Mouse (Mus musculus) liver, embryonic 12.5 days (tissue): ENCODE results near the gene Birc3. TPM values are rescaled to one million over a fixed set of nuclear protein-coding genes. Genes with fewer than 3 reads are reported as not detected.
A peak's percentile ranks its signal among the peaks of the same experiment; 100 is the strongest.

ENCODE experiments used
- ATAC-seq: fragments of 200-750 bp; cut with Nextera tagmentation; 2 replicates; pipeline ENCODE4 v1.8.0; 2017; ENCODE audit warnings: moderate number of reproducible peaks, mild to moderate bottlenecking, moderate library complexity
- H3K27ac ChIP-seq: fragments of 300-500 bp; sonication (generic); 2 replicates; pipeline ENCODE4 v1.5.1; 2016; ENCODE audit warnings: mild to moderate bottlenecking
- H3K27me3 ChIP-seq: fragments of 300-500 bp; sonication (generic); replicated peaks from 2 replicates; pipeline ENCODE4 v1.6.1; 2016; ENCODE audit warnings: mild to moderate bottlenecking, moderate library complexity
- H3K36me3 ChIP-seq: fragments of 300-500 bp; sonication (generic); 2 replicates; pipeline ENCODE4 v1.6.1; 2016; ENCODE audit warnings: mild to moderate bottlenecking, moderate library complexity
- H3K4me1 ChIP-seq: fragments of 300-500 bp; sonication (generic); 2 replicates; pipeline ENCODE4 v1.6.1; 2016
- H3K4me2 ChIP-seq: fragments of 300-500 bp; sonication (generic); 2 replicates; pipeline ENCODE4 v1.6.1; 2016; ENCODE audit warnings: mild to moderate bottlenecking, moderate library complexity
- H3K4me3 ChIP-seq: fragments of 300-500 bp; sonication (generic); 2 replicates; pipeline ENCODE4 v1.5.1; 2016; ENCODE audit warnings: mild to moderate bottlenecking, moderate library complexity
- H3K9ac ChIP-seq: fragments of 300-500 bp; sonication (generic); 2 replicates; pipeline ENCODE4 v1.6.1; 2016; ENCODE audit warnings: mild to moderate bottlenecking, moderate library complexity
- H3K9me3 ChIP-seq: fragments of 300-500 bp; sonication (generic); replicated peaks from 2 replicates; pipeline ENCODE4 v1.6.1; 2016; ENCODE audit warnings: mild to moderate bottlenecking, moderate library complexity
- WGBS: fragments of 180-500 bp; shearing (Covaris S2); methylation state at CpG from one replicate; pipeline ENCODE4 v1.1.7; 2016; ENCODE audit not compliant: insufficient replicate concordance; 5-methylcytosine and 5-hydroxymethylcytosine counted together
- polyA plus RNA-seq: library from polyadenylated mRNA; unstranded; fragments of >200 nt; fragmentation: Nextera tagmentation; extraction: Ambion mirVana; gene quantifications from 2 replicates; pipeline ENCODE4 v1.2.1, GENCODE M21; 2016

Birc3 gene
- polyA plus RNA-seq, 1 experiment from 2014 or later: 6.7 TPM

- WGBS: under 1% methylated on average over 68 of the region's 68 CpGs
- peak; percentile 98 for ATAC-seq
Observed at GRCm38 (mm10) chr9:7836905-7837805, 35.8 kb downstream of the Birc3 start, which contains the start of gene Birc2. Gene Birc2, minus strand, starts transcription at chr9:7837064.

GRCm38 (mm10) chr9:7836331-7836730 is 36.7 kb downstream of the Birc3 start:
- Histone ChIP-seq H3K4me1 (peaks cover 38% of the 10 kb centered on the region), H3K9me3 (no peaks in the 10 kb centered on the region), H3K36me3 (peaks cover 26% of the 10 kb centered on the region), H3K4me2 (peak overlapping the region; percentile 86), H3K27me3 (no peaks in the 10 kb centered on the region), H3K9ac (peak overlapping the region; percentile 90), H3K27ac (peak overlapping the region; percentile 99), H3K4me3 (peak overlapping the region; percentile 76)
- WGBS: under 1% methylated on average over 16 of the region's 16 CpGs
- peak; percentile 27 for ATAC-seq

More at GRCm38 (mm10) chr9:7836905-7837805, 35.8 kb downstream of the Birc3 start, which contains the start of gene Birc2:
- Histone ChIP-seq H3K27me3 (no peaks in the 10 kb centered on the region), H3K9me3 (no peaks in the 10 kb centered on the region), H3K27ac (peak within 1 kb of the TSS; percentile 99), H3K4me2 (peak within 1 kb of the TSS; percentile 86), H3K4me3 (peak within 1 kb of the TSS; percentile 76), H3K36me3 (peaks cover 25% of the 10 kb centered on the region), H3K9ac (peak within 1 kb of the TSS; percentile 90), H3K4me1 (peaks cover 31% of the 10 kb centered on the region)

GRCm38 (mm10) chr9:7835302-7835701 is 37.7 kb downstream of the Birc3 start:
- peaks cover 44% of the 10 kb centered on the region for H3K4me1 ChIP-seq

GRCm38 (mm10) chr9:7833421-7833820 is 39.6 kb downstream of the Birc3 start:
- H3K9me3 ChIP-seq: no peaks in the 10 kb centered on the region
- no peak for ATAC-seq
- no peak overlapping the region; the same call in 1 of the 2 replicates for H3K9ac ChIP-seq
- peaks cover 62% of the 10 kb centered on the region for H3K4me1 ChIP-seq
- WGBS: 82% methylated on average over 6 of the region's 6 CpGs
- no peak overlapping the region for H3K4me3 ChIP-seq
- H3K27me3 ChIP-seq: no peaks in the 10 kb centered on the region
- H3K27ac ChIP-seq: no peak overlapping the region
- peaks cover 26% of the 10 kb centered on the region for H3K36me3 ChIP-seq
- H3K4me2 ChIP-seq: peak overlapping the region; percentile 31

More at GRCm38 (mm10) chr9:7835302-7835701, 37.7 kb downstream of the Birc3 start:
- Histone ChIP-seq H3K36me3 (peaks cover 26% of the 10 kb centered on the region), H3K4me3 (peak overlapping the region; percentile 76), H3K4me2 (peak overlapping the region; percentile 86), H3K9ac (no peak overlapping the region), H3K27ac (no peak overlapping the region), H3K9me3 (no peaks in the 10 kb centered on the region), H3K27me3 (no peaks in the 10 kb centered on the region)
- ATAC-seq: no peak
- WGBS: 72% methylated on average over 1 of the region's 1 CpGs

- Histone ChIP-seq H3K4me2 (peak overlapping the region; percentile 61), H3K9me3 (no peaks in the 10 kb centered on the region), H3K9ac (peak overlapping the region; percentile 37), H3K4me3 (peak overlapping the region; percentile 32), H3K27me3 (no peaks in the 10 kb centered on the region), H3K4me1 (peaks cover 77% of the 10 kb centered on the region), H3K36me3 (peaks cover 38% of the 10 kb centered on the region), H3K27ac (peak overlapping the region; percentile 74)
- peak; percentile 98 for ATAC-seq
- WGBS: 33% methylated on average over 9 of the region's 9 CpGs
Observed at GRCm38 (mm10) chr9:7829531-7830528, 43.2 kb downstream of the Birc3 start.

- peak overlapping the region; percentile 61; the same call in 1 of the 2 replicates for H3K4me2 ChIP-seq
- peaks cover 31% of the 10 kb centered on the region for H3K36me3 ChIP-seq
- H3K27me3 ChIP-seq: no peaks in the 10 kb centered on the region
- peaks cover 71% of the 10 kb centered on the region for H3K4me1 ChIP-seq
- no peak for ATAC-seq
- H3K4me3 ChIP-seq: no peak overlapping the region
- peak overlapping the region; percentile 74 for H3K27ac ChIP-seq
- WGBS: 75% methylated on average over 4 of the region's 4 CpGs
- H3K9me3 ChIP-seq: no peaks in the 10 kb centered on the region
- H3K9ac ChIP-seq: no peak overlapping the region
Observed at GRCm38 (mm10) chr9:7828706-7829105, 44.3 kb downstream of the Birc3 start.

- ATAC-seq: no peak
- H3K9ac ChIP-seq: no peak overlapping the region
- H3K27me3 ChIP-seq: no peaks in the 10 kb centered on the region
- H3K36me3 ChIP-seq: peaks cover 46% of the 10 kb centered on the region
- no peak overlapping the region for H3K4me2 ChIP-seq
- H3K27ac ChIP-seq: no peak overlapping the region
- 73% methylated on average over 5 of the region's 5 CpGs for WGBS
- no peaks in the 10 kb centered on the region for H3K9me3 ChIP-seq
- H3K4me3 ChIP-seq: no peak overlapping the region
- peaks cover 41% of the 10 kb centered on the region for H3K4me1 ChIP-seq
Observed at GRCm38 (mm10) chr9:7824916-7825315, 48.1 kb downstream of the Birc3 start.

GRCm38 (mm10) chr9:7822758-7823157 is 50.2 kb downstream of the Birc3 start:
- Histone ChIP-seq H3K4me1 (peaks cover 21% of the 10 kb centered on the region), H3K4me3 (no peak overlapping the region), H3K27me3 (no peaks in the 10 kb centered on the region), H3K9me3 (no peaks in the 10 kb centered on the region), H3K27ac (no peak overlapping the region), H3K9ac (no peak overlapping the region), H3K36me3 (peaks cover 65% of the 10 kb centered on the region), H3K4me2 (no peak overlapping the region)
- ATAC-seq: no peak
- 65% methylated on average over 3 of the region's 3 CpGs for WGBS

- Histone ChIP-seq H3K4me1 (peaks cover 3% of the 10 kb centered on the region), H3K27me3 (no peaks in the 10 kb centered on the region), H3K4me3 (peak overlapping the region; percentile 17), H3K9ac (no peak overlapping the region), H3K4me2 (peak overlapping the region; percentile 49), H3K36me3 (no peaks in the 10 kb centered on the region), H3K27ac (no peak overlapping the region), H3K9me3 (no peaks in the 10 kb centered on the region)
- WGBS: 45% methylated on average over 5 of the region's 5 CpGs
- ATAC-seq: peak; percentile 78
Observed at GRCm38 (mm10) chr9:7805101-7805506, 67.9 kb downstream of the Birc3 start.
